Mouse (Mus musculus): Measurements from ENCODE around the gene Adh6b.

The Adh6b gene

DNA sequence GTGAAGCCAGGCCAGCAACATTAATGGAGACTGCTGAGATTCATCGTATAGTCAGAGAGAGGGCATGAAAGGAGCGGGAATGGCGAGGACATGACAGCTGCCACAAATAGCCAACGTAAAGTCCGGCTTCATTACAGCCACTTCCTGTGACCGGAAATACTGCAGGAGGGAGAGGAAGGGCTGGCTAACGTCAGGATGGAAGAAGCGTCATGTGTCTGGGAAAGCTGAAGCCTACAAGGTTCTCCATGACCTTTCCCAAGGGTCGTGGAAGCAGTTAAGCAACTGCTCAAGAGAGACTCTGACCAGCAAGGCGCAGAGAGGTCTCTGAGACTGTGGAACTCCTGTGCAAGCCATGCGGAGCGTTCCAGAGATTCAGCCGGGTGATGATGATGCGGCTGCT lies at the start of gene Adh6b:
Gene Adh6b (plus strand): TSS at position 305 of the 400 bp plus-strand sequence.
- in situ Hi-C loops (cut with MseI, MboI), result no loop called here

DNA sequence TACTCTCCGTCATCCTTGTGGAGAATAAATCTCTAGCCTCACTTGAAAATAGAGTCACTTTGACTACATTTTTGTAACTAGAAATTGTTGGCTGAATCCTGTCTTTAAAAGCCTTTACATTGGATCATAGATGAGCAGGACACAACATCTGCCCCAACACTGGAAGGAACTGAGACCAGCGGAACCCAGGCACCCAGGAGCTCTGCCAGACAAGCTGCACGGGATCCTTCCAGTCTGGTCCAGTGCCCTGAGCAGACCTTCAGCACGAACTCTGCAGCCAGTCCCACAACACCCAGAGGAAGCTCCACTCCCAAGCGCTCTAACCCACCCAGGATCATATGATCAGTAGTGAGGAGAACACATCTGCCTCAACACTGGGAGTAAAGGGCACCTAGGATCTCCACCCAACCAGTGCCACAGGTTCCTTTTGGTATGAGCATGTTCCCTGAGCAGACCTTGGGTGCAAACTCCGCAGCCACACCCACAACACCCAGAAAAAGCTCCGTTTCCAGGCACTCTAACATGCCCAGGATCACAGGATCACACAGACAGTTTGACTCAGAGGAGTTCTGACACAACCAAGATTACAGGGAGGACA lies 48.2 kb upstream of the Adh6b start:
- in situ Hi-C loops (cut with MseI, MboI), result no loop called here

DNA sequence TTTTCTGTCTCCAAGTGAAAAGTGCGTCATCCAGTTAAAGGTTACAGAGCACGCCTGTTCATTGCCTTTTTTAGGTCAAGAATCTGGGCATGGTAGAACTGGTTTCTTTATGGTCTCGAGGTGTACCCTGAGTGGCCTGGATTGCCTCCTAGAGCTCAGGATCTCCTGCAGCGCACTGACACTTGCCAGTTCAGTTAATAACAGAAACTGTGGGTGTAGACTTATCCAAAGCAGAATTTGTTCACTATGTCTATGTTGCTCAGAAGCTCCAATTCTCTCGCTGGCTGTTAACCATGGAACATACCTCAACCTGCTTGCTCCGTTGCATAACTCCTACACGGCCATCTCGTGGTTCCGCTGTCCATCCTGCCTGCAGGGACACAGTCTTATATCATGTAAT lies 41.4 kb upstream of the Adh6b start:
- in situ Hi-C loops (cut with MseI, MboI), result loop anchor here (25.0 kb wide), 1 partner anchor 88 kb away; the partner anchor contains the start of gene Adh7 (in 2 of the 2)

DNA sequence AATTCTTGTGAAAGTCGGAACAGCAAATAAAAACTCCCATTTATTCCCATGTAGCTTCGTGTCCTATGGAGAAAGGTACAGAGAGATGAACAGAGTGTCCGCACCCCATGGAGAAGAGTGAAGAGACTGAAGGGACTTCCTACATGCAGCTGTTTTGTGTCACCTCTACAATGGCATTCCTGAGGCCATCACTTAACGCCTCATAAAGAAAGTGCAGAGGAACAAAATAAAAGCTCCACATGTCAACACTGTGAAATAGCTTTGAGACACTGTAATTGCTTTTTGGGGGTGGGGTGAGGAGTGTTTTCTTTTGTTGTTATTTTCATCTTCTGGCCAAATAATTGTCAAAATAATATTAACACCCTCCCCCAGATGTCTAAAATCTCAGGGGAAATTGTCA lies 38.9 kb upstream of the Adh6b start:
- in situ Hi-C loops (cut with MseI, MboI), result loop anchor here (25.0 kb wide), 1 partner anchor 90 kb away; the partner anchor contains the start of gene Adh7 (in 2 of the 2)

DNA sequence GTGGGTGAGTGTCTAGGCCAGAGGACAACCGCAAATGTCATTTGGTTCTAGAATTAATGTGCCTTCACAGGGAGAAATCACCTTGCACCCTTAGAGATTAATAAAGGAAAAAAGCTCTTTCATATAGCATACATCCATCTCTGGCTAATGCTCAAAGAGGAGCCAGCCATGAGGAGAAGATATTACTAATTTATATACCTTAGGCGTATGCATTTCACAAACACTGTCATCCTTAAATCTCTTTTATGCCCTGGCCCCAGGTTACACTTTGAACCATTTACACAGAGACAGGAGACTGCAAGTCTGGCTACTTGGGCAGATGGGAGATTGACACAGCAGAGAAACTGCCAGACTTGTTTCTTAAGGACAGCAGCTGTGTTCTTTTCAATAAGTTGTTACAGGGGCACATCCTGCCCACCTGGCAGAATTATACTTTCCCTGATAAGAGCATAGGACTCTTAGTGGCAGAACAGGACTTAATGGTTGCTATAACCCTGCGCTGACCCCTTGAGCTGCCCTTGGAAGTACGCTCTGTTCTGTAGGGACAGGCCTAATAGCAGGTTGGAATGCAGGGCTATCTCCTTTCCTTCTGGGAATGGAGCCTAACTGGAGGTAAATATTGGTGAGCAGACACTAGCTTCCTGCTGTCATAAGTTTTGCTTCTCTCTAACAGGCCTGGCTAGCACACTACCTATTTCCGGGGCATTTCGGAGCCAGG lies 37.6 kb upstream of the Adh6b start:
- in situ Hi-C loops (cut with MseI, MboI), result loop anchor here (25.0 kb wide), 1 partner anchor 92 kb away; the partner anchor contains the start of gene Adh7 (in 2 of the 2)

DNA sequence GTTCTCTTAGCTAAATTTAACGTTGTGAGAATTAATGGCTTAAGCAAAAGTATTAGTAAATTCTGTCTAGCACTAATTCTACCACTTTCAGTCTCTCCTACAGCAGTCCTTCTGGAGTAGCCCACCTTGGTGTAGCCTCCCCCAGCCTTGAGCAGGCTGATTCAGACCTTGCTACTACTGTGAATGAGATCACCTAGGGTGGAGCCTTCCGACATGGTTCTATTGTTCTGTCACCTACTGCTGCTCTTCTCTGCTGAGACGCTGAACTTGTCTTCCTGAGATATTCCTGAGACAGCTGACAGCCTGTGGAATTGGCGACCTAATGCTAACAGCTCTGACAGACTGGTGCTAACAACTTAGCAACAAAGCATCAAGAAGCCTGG lies 37.1 kb upstream of the Adh6b start:
- in situ Hi-C loops (cut with MseI, MboI), result loop anchor here (25.0 kb wide), 1 partner anchor 92 kb away; the partner anchor contains the start of gene Adh7 (in 2 of the 2)

DNA sequence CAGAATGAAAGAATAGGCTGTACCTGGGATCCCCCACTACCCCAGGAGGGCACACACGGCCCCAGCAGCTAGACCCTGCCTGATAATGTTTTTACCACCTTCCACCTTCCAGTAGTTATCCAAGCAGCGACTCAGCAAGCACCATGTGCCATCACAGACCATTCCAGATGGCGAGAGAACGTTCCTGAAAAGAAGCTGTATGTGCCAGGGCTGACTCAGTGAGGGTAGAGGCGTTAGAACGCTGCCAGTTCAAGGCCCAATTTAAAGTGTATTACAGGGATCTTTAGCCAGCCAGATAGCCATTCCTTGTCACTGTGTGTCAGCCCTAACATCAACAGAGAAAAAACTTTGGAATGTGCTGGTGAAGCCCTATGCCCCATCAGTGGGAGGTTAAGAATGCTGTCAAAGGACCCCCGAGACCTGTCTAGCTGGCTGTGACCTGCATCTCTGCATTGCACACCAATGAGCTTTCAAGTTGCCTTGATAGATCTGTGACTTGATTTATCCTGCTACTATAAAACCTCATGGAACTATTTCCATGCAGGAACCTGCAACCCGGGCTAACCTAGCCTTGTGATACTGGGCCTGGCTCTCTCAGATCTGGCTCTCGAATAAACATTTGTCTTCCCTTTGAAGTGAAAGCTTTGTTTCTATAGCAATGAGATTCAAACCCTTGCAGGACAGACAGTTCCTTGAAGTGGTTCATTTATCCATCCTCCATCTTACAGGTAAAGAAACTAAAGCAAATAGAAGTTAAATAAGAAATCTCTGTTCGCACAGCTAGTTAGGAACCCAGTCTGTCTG lies 35.9 kb upstream of the Adh6b start:
- in situ Hi-C loops (cut with MseI, MboI), result loop anchor here (25.0 kb wide), 1 partner anchor 93 kb away; the partner anchor contains the start of gene Adh7 (in 2 of the 2)

DNA sequence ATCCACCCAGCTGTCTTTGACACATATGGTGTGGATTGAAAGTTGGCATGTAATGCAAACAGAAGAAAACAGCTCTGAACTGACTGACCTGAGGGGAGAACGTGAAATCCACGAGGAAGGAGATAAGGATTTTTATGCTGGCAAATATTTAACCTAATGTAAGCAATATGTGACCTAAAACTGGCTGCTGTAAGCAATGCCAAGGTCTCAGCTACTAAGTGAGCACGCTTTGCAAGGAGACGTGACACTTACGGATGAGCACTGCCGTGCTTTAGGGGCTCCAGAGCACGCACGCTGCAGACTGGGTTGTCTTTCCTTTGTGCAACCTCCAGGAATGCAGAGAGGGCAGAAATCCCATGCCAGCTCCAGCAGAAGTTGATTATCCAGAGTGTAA lies 35.3 kb upstream of the Adh6b start:
- in situ Hi-C loops (cut with MseI, MboI), result loop anchor here (25.0 kb wide), 1 partner anchor 94 kb away; the partner anchor contains the start of gene Adh7 (in 2 of the 2)

DNA sequence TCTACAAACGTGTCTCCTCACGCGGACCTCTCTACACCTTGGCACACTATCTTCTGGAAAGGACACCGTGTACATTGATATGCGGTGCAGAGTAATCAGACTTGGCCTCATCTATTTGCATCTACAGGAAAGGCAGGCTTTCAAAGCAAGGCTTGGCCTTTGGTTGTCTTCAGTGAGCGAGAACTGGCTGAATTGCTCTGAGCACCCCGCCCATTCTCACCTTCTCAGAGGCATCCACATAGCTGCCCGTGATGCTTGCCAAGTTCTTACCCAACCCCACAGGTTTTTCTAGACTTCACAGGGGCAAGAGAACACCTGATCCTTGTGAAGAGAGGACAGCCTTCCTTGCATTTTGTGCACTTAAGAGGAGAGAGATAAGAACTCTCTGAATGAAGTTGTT lies 31.7 kb upstream of the Adh6b start:
- in situ Hi-C loops (cut with MseI, MboI), result loop anchor here (25.0 kb wide), 1 partner anchor 98 kb away; the partner anchor contains the start of gene Adh7 (in 2 of the 2)

DNA sequence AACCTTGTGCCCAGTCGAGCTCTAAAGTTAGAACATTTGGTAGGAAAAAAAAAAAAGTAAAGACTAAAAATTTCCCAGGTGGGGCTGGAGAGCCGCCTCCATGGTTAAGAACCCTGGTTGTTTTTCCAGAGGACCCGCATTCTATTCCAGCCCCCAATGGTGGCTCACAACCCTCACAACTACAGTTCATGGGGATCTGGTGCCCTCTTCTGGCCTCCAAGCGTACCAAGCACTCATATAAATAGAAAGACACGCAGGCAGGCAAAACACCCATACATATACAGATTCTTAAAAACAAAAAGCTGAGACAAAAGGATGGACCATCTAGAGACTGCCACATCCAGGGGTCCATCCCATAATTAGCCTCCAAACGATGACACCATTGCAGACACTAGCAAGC lies 30.6 kb upstream of the Adh6b start:
- in situ Hi-C loops (cut with MseI, MboI), result loop anchor here (25.0 kb wide), 1 partner anchor 99 kb away; the partner anchor contains the start of gene Adh7 (in 2 of the 2)

DNA sequence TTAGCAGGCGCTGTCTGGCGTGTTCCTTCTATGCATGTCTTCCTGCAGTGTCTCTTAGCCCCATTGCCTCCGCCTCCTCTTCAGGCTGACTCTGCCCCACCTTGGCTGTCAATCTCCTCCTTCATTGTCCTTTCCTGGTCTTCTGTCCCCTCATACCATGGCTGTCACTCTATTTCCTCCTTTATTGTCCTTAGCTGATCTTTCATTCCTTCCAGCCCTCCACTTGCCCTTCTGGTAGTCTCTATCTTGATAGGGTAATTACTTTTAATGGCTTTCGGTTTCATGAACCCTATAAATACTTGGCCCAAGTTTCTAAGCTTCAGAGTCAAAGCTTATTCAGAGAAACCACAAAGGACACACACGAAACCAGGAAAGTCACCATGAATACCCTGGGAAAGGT lies 28.6 kb upstream of the Adh6b start, which contains the start of gene Adh6a:
Gene Adh6a (plus strand): TSS at position 322 of the 400 bp plus-strand sequence.
- in situ Hi-C loops (cut with MseI, MboI), result loop anchor here (25.0 kb wide), 1 partner anchor 101 kb away; the partner anchor contains the start of gene Adh7 (in 2 of the 2)

DNA sequence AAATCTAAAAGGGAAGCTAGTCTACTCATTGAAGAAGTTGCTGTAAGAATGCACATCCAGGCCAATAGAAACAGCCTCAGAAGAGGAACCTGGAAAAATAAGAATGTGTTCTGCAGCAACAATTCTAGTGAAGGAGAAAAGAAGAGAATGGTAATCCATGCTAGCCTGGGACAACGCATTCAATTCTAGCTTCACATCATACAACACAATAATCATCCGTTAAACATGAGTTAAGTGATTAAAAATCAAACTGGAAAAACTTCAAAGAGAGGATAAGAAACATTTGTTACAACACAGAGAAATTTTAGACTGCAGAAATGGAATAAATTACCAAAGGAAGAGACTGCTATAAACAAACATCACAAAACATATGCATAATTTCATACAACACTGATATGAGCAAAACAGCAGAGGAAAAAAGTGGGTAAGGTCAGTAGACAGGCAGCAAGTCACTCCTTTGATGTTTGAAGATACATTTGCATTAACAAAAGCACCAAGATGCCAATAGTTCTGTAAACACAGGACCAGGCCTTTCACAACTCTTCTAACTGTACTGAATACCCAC lies 24.6 kb upstream of the Adh6b start:
- in situ Hi-C loops (cut with MseI, MboI), result loop anchor here (25.0 kb wide), 1 partner anchor 105 kb away; the partner anchor contains the start of gene Adh7 (in 2 of the 2)

DNA sequence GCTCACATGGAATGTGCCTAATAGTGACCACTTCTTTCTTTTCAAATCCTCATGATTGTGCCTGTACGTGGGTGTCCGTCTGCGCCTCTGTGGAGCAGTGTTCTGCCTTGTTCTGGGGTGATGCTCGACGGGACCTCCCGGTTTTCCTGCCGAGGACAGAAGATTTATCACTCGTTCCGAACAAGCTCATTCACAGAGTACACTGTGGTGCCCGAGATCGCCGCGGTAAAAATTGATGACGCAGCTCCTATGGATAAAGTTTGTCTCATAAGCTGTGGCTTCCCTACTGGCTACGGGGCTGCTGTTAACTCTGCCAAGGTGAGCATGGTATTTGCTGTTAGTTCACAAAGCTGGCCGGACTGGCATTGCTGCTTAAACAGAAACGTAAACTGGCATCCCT lies 16.6 kb upstream of the Adh6b start:
- in situ Hi-C loops (cut with MseI, MboI), result no loop called here

DNA sequence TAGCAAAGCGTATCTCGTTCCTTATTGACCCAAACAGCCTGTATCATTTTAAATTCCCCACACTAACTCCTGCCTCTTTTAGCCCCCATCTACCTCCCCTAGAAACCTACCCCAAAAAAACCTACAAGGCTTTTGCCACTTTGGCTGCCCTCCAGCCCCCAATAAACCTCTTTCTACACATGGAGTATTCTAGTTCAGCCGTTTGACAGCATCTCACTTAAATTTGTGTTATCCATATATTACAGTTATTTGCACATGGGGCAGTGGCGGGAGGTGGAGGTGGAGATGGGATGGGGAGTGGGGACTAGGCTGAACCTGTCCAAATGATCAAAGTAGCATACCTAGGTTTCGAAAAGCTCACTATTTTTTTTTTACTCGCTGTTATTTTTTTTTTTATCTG lies 16.1 kb upstream of the Adh6b start:
- in situ Hi-C loops (cut with MseI, MboI), result no loop called here

DNA sequence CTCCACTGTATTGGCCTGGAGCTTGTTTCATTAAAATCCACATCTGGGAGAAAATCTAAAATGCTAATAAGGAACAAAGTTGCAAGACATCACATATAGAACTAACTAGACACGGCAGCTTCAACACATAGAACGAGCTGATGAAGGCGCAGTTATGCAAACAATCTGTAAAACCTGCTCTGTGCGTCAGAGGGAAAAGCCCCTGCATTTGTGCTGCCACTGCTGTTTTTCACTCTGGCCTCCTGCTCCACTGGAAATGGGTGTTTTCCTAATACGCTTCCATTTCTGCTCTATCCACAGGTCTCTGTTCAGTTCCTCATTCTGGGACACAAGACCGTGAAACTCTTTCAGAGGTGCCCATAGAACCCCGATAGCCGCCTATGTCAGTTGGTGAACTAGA lies 7.7 kb upstream of the Adh6b start:
- in situ Hi-C loops (cut with MseI, MboI), result no loop called here

DNA sequence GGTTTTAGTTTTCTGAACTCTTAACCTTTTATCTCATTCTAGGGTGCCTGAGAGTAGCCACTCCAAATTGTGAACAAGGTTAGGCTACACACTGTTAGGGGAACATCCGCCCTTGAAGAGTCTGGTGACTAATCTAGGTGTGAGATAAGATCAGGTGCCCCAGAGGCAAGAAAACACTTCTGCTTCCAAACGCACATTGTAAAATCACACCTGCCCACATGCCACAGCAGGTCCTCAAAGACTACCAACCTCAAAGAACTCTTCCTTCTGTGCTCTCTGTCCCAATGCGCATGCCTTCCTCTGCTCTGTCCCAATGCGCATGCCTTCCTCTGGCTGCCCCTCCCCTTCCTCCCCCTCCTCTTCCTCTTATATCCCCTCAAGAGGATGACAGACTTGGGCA lies 7.3 kb upstream of the Adh6b start:
- in situ Hi-C loops (cut with MseI, MboI), result no loop called here

DNA sequence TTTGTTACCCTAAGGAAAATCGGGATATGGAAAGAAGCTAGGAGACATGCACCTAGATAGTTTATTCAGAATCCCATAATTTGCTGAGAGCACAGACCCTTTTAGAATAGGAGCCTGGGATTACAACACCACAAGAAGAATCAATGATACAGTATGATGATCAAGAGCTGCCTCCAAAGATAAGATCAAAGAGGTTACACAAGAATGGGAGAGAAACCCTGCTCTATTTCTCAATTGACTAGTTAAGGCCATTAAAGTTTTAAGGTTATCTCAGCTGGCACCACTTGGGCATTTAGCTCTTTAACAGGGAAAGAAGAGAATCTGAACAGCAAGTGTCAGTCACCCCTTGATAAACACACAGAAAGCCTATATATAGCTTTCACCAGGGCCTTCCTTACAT lies 6.0 kb upstream of the Adh6b start:
- in situ Hi-C loops (cut with MseI, MboI), result no loop called here

DNA sequence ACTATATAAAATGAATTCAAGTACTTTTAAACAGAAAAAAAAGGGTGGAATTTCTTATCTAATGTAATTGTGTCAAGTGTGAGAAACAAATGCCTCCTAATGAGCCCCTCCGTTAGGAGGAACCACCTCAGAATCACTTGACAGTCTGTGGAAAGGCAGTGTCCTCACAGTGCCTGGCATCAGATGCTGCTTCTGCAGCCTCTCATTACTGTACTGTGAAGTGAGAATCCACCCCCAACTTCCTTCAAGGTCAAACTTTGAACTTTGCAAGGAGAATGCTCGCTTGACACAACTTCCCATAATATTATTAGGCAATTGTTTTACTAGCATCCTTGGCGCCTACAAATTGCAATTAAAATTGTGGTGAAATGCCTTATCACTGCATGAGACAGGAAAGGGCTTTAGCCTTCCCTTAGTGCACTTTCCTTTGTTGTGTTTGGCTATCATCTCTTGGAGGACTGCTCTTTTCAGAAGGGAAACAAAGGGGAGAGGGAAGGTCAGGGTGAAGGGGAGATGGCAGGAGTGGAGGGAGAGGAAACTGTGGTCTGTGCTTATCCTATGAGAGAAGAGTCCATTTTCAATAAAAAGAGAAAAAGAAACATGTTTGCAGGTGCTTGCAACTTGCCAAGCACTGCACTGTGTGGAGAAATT lies 5.3 kb upstream of the Adh6b start:
- in situ Hi-C loops (cut with MseI, MboI), result no loop called here

DNA sequence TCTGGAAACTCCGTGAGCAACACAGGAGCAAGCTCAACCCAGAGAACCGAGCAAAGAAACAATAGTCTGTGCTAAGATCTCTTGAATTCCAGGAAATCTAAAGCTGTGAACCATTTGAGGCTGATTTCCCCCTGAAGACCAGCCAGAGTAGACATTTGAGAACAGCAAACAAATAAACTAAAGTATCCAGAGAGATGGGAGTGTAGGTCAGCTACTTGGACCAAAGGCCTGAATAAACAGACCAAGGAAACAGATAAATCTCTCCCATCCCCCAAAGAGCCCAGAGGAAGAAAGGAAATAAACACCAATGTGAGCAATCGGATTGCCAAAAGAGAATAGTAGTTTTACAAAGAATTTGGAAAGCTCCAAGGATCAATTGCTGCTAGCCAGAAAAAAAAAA lies 5.5 kb downstream of the Adh6b start:
- in situ Hi-C loops (cut with MseI, MboI), result no loop called here

DNA sequence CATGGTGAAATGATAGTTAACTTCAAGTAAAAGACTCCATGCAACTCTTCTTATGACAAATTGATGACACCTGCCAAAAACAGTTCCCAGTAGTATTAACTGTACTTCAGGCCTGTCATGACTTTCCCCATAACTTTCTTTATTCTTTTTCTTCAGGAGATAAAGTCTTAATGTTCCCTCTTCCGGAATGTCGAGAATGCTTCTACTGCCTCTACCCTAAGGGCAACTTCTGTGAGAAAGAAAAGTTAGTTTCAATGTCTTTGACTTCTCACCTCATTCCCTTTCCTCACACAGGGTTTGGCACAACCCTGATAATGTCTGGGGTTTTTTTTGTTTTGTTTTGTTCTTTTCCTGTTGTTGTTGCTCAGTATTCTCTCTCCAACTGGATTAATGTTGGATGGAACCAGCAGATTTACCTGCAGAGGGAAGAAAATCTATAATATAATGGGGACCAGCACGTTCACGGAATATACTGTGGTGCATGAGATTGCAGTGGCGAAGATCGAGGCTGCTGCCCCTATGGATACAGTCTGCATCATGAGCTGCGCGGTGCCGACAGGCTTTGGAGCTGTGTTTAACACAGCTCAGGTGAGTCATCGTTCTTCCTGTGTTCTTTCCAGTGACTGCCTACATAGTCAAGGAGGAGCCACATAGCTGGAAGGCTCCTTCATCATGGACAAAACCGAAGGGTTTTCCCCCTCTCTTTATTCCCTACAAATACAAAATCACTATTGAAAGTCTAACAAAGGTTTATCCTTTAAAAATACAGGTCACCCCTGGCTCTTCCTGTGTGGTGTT lies 10.6 kb downstream of the Adh6b start:
- in situ Hi-C loops (cut with MseI, MboI), result no loop called here
